Mouse (Mus musculus) kidney, embryonic 16.5 days (tissue): ENCODE results near the gene Itgb1bp1. TPM values are rescaled to one million over a fixed set of nuclear protein-coding genes. Genes with fewer than 3 reads are reported as not detected.

Experiments used
- ATAC-seq: fragments of 200-750 bp; cut with Nextera tagmentation; 2 replicates; pipeline ENCODE4 v1.8.0; 2017; ENCODE audit warnings: moderate TSS enrichment; ENCODE audit not compliant: low FRiP score, low TSS enrichment
- H3K27ac ChIP-seq: fragments of 300-500 bp; sonication (generic); 2 replicates; pipeline ENCODE4 v1.5.1; 2014; ENCODE audit warnings: low read length
- H3K27me3 ChIP-seq: fragments of 300-500 bp; sonication (generic); 2 replicates; pipeline ENCODE4 v1.6.1; 2014; ENCODE audit warnings: low read length, control low read depth, mixed read lengths; ENCODE audit not compliant: insufficient read depth
- H3K36me3 ChIP-seq: fragments of 300-500 bp; sonication (generic); 2 replicates; pipeline ENCODE4 v1.6.1; 2014; ENCODE audit warnings: low read length, control low read depth, mixed read lengths; ENCODE audit not compliant: insufficient read depth
- H3K4me1 ChIP-seq: fragments of 300-500 bp; sonication (generic); 2 replicates; pipeline ENCODE4 v1.6.1; 2014; ENCODE audit warnings: low read length, control low read depth, mixed read lengths; ENCODE audit not compliant: insufficient read depth
- H3K4me2 ChIP-seq: fragments of 300-500 bp; sonication (generic); replicated peaks from 2 replicates; pipeline ENCODE4 v1.6.1; 2014; ENCODE audit warnings: low read depth, low read length
- H3K4me3 ChIP-seq: fragments of 300-500 bp; sonication (generic); 2 replicates; pipeline ENCODE4 v1.5.1; 2014; ENCODE audit warnings: mild to moderate bottlenecking, low read length
- H3K9ac ChIP-seq: fragments of 300-500 bp; sonication (generic); replicated peaks from 2 replicates; pipeline ENCODE4 v1.6.1; 2014; ENCODE audit warnings: low read length
- H3K9me3 ChIP-seq: fragments of 300-500 bp; sonication (generic); 2 replicates; pipeline ENCODE4 v1.6.1; 2016; ENCODE audit warnings: low read length, control low read depth
- WGBS: fragments of 180-500 bp; shearing (Covaris S2); extraction: QIAGEN DNeasy Blood & Tissue Kit; methylation state at CpG from one replicate; pipeline ENCODE4 v1.1.7; 2014; 5-methylcytosine and 5-hydroxymethylcytosine counted together
- polyA plus RNA-seq: library from polyadenylated mRNA; unstranded; fragments of >200 nt; fragmentation: Nextera tagmentation; extraction: Ambion mirVana; gene quantifications from 2 replicates; pipeline ENCODE4 v1.2.1, GENCODE M21; 2015

Itgb1bp1 gene
- 46.4 and 46.9 TPM in 2 replicates for polyA plus RNA-seq

- peak within 1 kb of the TSS; percentile 89 for H3K9ac ChIP-seq
- peaks cover 12% of the 10 kb centered on the region for H3K4me1 ChIP-seq
- peak; percentile 97 for ATAC-seq
- H3K4me3 ChIP-seq = peak within 1 kb of the TSS; percentile 76
- 0% methylated on average over 28 of the region's 28 CpGs for WGBS
- peaks cover 5% of the 10 kb centered on the region for H3K36me3 ChIP-seq
- H3K27ac ChIP-seq = peak within 1 kb of the TSS; percentile 88
- H3K27me3 ChIP-seq = no peaks in the 10 kb centered on the region
- peak within 1 kb of the TSS; percentile 85 for H3K4me2 ChIP-seq
- no peaks in the 10 kb centered on the region for H3K9me3 ChIP-seq
Observed at GRCm38 (mm10) chr12:21286243-21286622, at the start of gene Itgb1bp1. Gene Itgb1bp1 (minus strand): TSS chr12:21286284.

- ATAC-seq = no peak
- Histone ChIP-seq H3K4me3 (no peak overlapping the region), H3K27me3 (no peaks in the 10 kb centered on the region), H3K9me3 (no peaks in the 10 kb centered on the region), H3K4me2 (no peak overlapping the region), H3K27ac (no peak overlapping the region), H3K9ac (no peak overlapping the region), H3K36me3 (peaks cover 46% of the 10 kb centered on the region), H3K4me1 (no peaks in the 10 kb centered on the region)
- 83% methylated on average over 7 of the region's 7 CpGs for WGBS
Observed at GRCm38 (mm10) chr12:21335869-21336268, 49.8 kb upstream of the Itgb1bp1 start.

- 90% methylated on average over 5 of the region's 5 CpGs for WGBS
- H3K9ac ChIP-seq = no peak overlapping the region
- ATAC-seq = no peak
- H3K4me3 ChIP-seq = no peak overlapping the region
- H3K36me3 ChIP-seq = peaks cover 45% of the 10 kb centered on the region
- no peaks in the 10 kb centered on the region for H3K4me1 ChIP-seq
- no peaks in the 10 kb centered on the region for H3K9me3 ChIP-seq
- H3K27ac ChIP-seq = no peak overlapping the region
- H3K4me2 ChIP-seq = no peak overlapping the region
- no peaks in the 10 kb centered on the region for H3K27me3 ChIP-seq
Observed at GRCm38 (mm10) chr12:21333766-21334165, 47.7 kb upstream of the Itgb1bp1 start.

GRCm38 (mm10) chr12:21333021-21333420 is 46.9 kb upstream of the Itgb1bp1 start:
- 91% methylated on average over 7 of the region's 7 CpGs for WGBS
- Histone ChIP-seq H3K27me3 (no peaks in the 10 kb centered on the region), H3K4me2 (no peak overlapping the region), H3K36me3 (peaks cover 48% of the 10 kb centered on the region), H3K4me1 (no peaks in the 10 kb centered on the region), H3K9ac (no peak overlapping the region), H3K27ac (no peak overlapping the region), H3K4me3 (no peak overlapping the region), H3K9me3 (no peaks in the 10 kb centered on the region)
- ATAC-seq = no peak

- no peak for ATAC-seq
- Histone ChIP-seq H3K27ac (no peak overlapping the region), H3K4me3 (no peak overlapping the region), H3K4me2 (no peak overlapping the region), H3K36me3 (peaks cover 58% of the 10 kb centered on the region), H3K4me1 (no peaks in the 10 kb centered on the region), H3K9ac (no peak overlapping the region), H3K9me3 (no peaks in the 10 kb centered on the region), H3K27me3 (no peaks in the 10 kb centered on the region)
- WGBS = 83% methylated on average over 6 of the region's 6 CpGs
Observed at GRCm38 (mm10) chr12:21331711-21332110, 45.6 kb upstream of the Itgb1bp1 start.

GRCm38 (mm10) chr12:21330961-21331576 is 45.0 kb upstream of the Itgb1bp1 start:
- H3K4me1 ChIP-seq = no peaks in the 10 kb centered on the region
- ATAC-seq = no peak
- peaks cover 62% of the 10 kb centered on the region for H3K36me3 ChIP-seq

GRCm38 (mm10) chr12:21329661-21330400 is 43.7 kb upstream of the Itgb1bp1 start:
- Histone ChIP-seq H3K27ac (no peak overlapping the region), H3K4me2 (no peak overlapping the region), H3K4me3 (no peak overlapping the region), H3K27me3 (no peaks in the 10 kb centered on the region), H3K4me1 (no peaks in the 10 kb centered on the region), H3K9ac (no peak overlapping the region), H3K9me3 (no peaks in the 10 kb centered on the region), H3K36me3 (peaks cover 65% of the 10 kb centered on the region)
- WGBS = 90% methylated on average over 9 of the region's 9 CpGs
- ATAC-seq = no peak

More at GRCm38 (mm10) chr12:21330961-21331576, 45.0 kb upstream of the Itgb1bp1 start:
- 87% methylated on average over 10 of the region's 10 CpGs for WGBS
- no peak overlapping the region for H3K4me3 ChIP-seq
- H3K27me3 ChIP-seq = no peaks in the 10 kb centered on the region
- no peak overlapping the region for H3K4me2 ChIP-seq
- no peaks in the 10 kb centered on the region for H3K9me3 ChIP-seq
- no peak overlapping the region for H3K9ac ChIP-seq
- no peak overlapping the region for H3K27ac ChIP-seq

GRCm38 (mm10) chr12:21326325-21326724 is 40.2 kb upstream of the Itgb1bp1 start:
- peaks cover 74% of the 10 kb centered on the region for H3K36me3 ChIP-seq
- no peaks in the 10 kb centered on the region for H3K4me1 ChIP-seq
- no peak overlapping the region for H3K27ac ChIP-seq
- no peak overlapping the region for H3K4me3 ChIP-seq
- H3K27me3 ChIP-seq = no peaks in the 10 kb centered on the region
- H3K9me3 ChIP-seq = no peaks in the 10 kb centered on the region
- H3K4me2 ChIP-seq = no peak overlapping the region
- WGBS = 91% methylated on average over 3 of the region's 3 CpGs
- H3K9ac ChIP-seq = no peak overlapping the region
- ATAC-seq = no peak

- ATAC-seq = no peak
- H3K4me1 ChIP-seq = no peaks in the 10 kb centered on the region
- H3K36me3 ChIP-seq = peaks cover 73% of the 10 kb centered on the region
- H3K9me3 ChIP-seq = no peaks in the 10 kb centered on the region
- no peaks in the 10 kb centered on the region for H3K27me3 ChIP-seq
- no peak overlapping the region for H3K27ac ChIP-seq
- H3K4me3 ChIP-seq = no peak overlapping the region
- WGBS = 91% methylated on average over 8 of the region's 8 CpGs
- no peak overlapping the region for H3K9ac ChIP-seq
- no peak overlapping the region for H3K4me2 ChIP-seq
Observed at GRCm38 (mm10) chr12:21325266-21325665, 39.2 kb upstream of the Itgb1bp1 start.

GRCm38 (mm10) chr12:21324101-21324500 is 38.0 kb upstream of the Itgb1bp1 start:
- 73% methylated on average over 5 of the region's 5 CpGs for WGBS

More at GRCm38 (mm10) chr12:21324101-21324500, 38.0 kb upstream of the Itgb1bp1 start:
- H3K36me3 ChIP-seq = peaks cover 68% of the 10 kb centered on the region
- H3K27ac ChIP-seq = no peak overlapping the region
- H3K4me3 ChIP-seq = no peak overlapping the region
- no peaks in the 10 kb centered on the region for H3K27me3 ChIP-seq
- ATAC-seq = no peak
- no peaks in the 10 kb centered on the region for H3K4me1 ChIP-seq
- H3K9ac ChIP-seq = no peak overlapping the region
- no peaks in the 10 kb centered on the region for H3K9me3 ChIP-seq
- H3K4me2 ChIP-seq = no peak overlapping the region
